Mouse (Mus musculus): Measurements from ENCODE around the gene Srp68. TPM values are rescaled to one million over a fixed set of nuclear protein-coding genes. Genes with fewer than 3 reads are reported as not detected.
A peak's percentile ranks its signal among the peaks of the same experiment; 100 is the strongest.

The Srp68 gene
- polyA plus RNA-seq, 1 experiment from 2014 or later = 53.0 TPM

- DNase-seq (ENCODE audit: low spot score) = no peak
- ATAC-seq (ENCODE audit: low FRiP score, low TSS enrichment) = no peak
- no peaks in the 10 kb centered on the region for H3K4me1 ChIP-seq (replicated peaks; ENCODE audit: control insufficient read depth, insufficient read depth)
- H3K4me2 ChIP-seq (replicated peaks; ENCODE audit: low read depth) = no peak overlapping the region
- no peak overlapping the region for H3K4me3 ChIP-seq (ENCODE audit: low read depth, low read length)
- no peaks in the 10 kb centered on the region for H3K27me3 ChIP-seq (ENCODE audit: control insufficient read depth, insufficient read depth, low read length)
- 39% methylated on average over 8 of the region's 8 CpGs for WGBS
- H3K36me3 ChIP-seq (ENCODE audit: control insufficient read depth, insufficient read depth, low read length) = peaks cover 11% of the 10 kb centered on the region
- H3K27ac ChIP-seq (replicated peaks) = peak overlapping the region; percentile 69
- H3K9ac ChIP-seq (ENCODE audit: low read length) = no peak overlapping the region
- TF ChIP-seq CTCF (IDR thresholded peaks at IDR 0.05; ENCODE audit: low read depth) = no peak
- no peak for TF ChIP-seq EP300 (optimal IDR thresholded peaks at IDR 0.05)
- no peaks in the 10 kb centered on the region for H3K9me3 ChIP-seq (ENCODE audit: control insufficient read depth, low read length)
These were observed 16.5 kb upstream of the Srp68 start for GRCm38 (mm10) chr11:116290556-116290955.

DNA sequence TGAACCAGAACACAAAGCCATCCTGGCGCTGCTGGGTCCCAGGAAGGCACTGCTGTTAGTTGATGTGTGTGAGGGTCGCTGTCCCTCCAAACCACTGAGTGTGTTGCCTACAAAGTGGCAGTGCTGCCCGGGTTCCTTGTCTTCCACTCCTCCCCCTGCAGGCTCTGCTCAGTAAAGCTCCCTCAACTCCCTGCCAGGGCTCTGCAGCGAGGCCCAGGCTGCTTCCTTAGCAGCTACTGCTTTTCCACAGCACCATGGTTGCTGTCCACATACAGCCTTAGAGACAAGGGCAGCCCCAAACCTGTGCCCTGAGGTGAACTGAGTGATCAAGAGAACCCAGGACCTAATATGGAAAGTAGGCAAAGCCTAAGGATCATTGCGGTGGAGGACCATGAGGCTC lies 13.3 kb upstream of the Srp68 start:
- no peak overlapping the region for H3K27ac ChIP-seq (replicated peaks)
- ATAC-seq (ENCODE audit: low FRiP score, low TSS enrichment) (no peak), DNase-seq (ENCODE audit: low spot score) (no peak)
- WGBS = 73% methylated on average over 5 of the region's 5 CpGs
- H3K27me3 ChIP-seq (ENCODE audit: control insufficient read depth, insufficient read depth, low read length) = peaks cover 9% of the 10 kb centered on the region; the same call in 1 of the 2 replicates
- no peaks in the 10 kb centered on the region for H3K4me1 ChIP-seq (replicated peaks; ENCODE audit: control insufficient read depth, insufficient read depth)
- TF ChIP-seq CTCF (IDR thresholded peaks at IDR 0.05; ENCODE audit: low read depth) (peak; percentile 30), EP300 (optimal IDR thresholded peaks at IDR 0.05) (no peak)
- peaks cover 11% of the 10 kb centered on the region for H3K36me3 ChIP-seq (ENCODE audit: control insufficient read depth, insufficient read depth, low read length)
- no peak overlapping the region for H3K4me2 ChIP-seq (replicated peaks; ENCODE audit: low read depth)
- H3K9ac ChIP-seq (ENCODE audit: low read length) = no peak overlapping the region
- no peak overlapping the region for H3K4me3 ChIP-seq (ENCODE audit: low read depth, low read length)
- H3K9me3 ChIP-seq (ENCODE audit: control insufficient read depth, low read length) = no peaks in the 10 kb centered on the region

GRCm38 (mm10) chr11:116285770-116286191 lies 11.8 kb upstream of the Srp68 start:
- TF ChIP-seq CTCF (IDR thresholded peaks at IDR 0.05; ENCODE audit: low read depth) (no peak), EP300 (optimal IDR thresholded peaks at IDR 0.05) (no peak)
- H3K27me3 ChIP-seq (ENCODE audit: control insufficient read depth, insufficient read depth, low read length) = peaks cover 13% of the 10 kb centered on the region; the same call in 1 of the 2 replicates
- H3K9ac ChIP-seq (ENCODE audit: low read length) = no peak overlapping the region
- WGBS = 43% methylated on average over 7 of the region's 7 CpGs
- H3K9me3 ChIP-seq (ENCODE audit: control insufficient read depth, low read length) = no peaks in the 10 kb centered on the region
- peak; percentile 24; the same call in 1 of the 2 replicates for ATAC-seq (ENCODE audit: low FRiP score, low TSS enrichment)
- DNase-seq (ENCODE audit: low spot score) = no peak
- H3K36me3 ChIP-seq (ENCODE audit: control insufficient read depth, insufficient read depth, low read length) = peaks cover 11% of the 10 kb centered on the region
- no peak overlapping the region for H3K4me2 ChIP-seq (replicated peaks; ENCODE audit: low read depth)
- no peaks in the 10 kb centered on the region for H3K4me1 ChIP-seq (replicated peaks; ENCODE audit: control insufficient read depth, insufficient read depth)
- no peak overlapping the region for H3K4me3 ChIP-seq (ENCODE audit: low read depth, low read length)
- H3K27ac ChIP-seq (replicated peaks) = no peak overlapping the region

- TF ChIP-seq CTCF (IDR thresholded peaks at IDR 0.05; ENCODE audit: low read depth) (no peak), EP300 (optimal IDR thresholded peaks at IDR 0.05) (no peak)
- DNase-seq (ENCODE audit: low spot score) (no peak), ATAC-seq (ENCODE audit: low FRiP score, low TSS enrichment) (no peak)
- peaks cover 13% of the 10 kb centered on the region; the same call in 1 of the 2 replicates for H3K27me3 ChIP-seq (ENCODE audit: control insufficient read depth, insufficient read depth, low read length)
- no peak overlapping the region for H3K27ac ChIP-seq (replicated peaks)
- no peak overlapping the region for H3K4me3 ChIP-seq (ENCODE audit: low read depth, low read length)
- no peak overlapping the region for H3K4me2 ChIP-seq (replicated peaks; ENCODE audit: low read depth)
- H3K9me3 ChIP-seq (ENCODE audit: control insufficient read depth, low read length) = no peaks in the 10 kb centered on the region
- H3K9ac ChIP-seq (ENCODE audit: low read length) = no peak overlapping the region
- 35% methylated on average over 6 of the region's 6 CpGs for WGBS
- peaks cover 5% of the 10 kb centered on the region for H3K36me3 ChIP-seq (ENCODE audit: control insufficient read depth, insufficient read depth, low read length)
- H3K4me1 ChIP-seq (replicated peaks; ENCODE audit: control insufficient read depth, insufficient read depth) = no peaks in the 10 kb centered on the region
These were observed 10.0 kb upstream of the Srp68 start for GRCm38 (mm10) chr11:116283982-116284381.

DNA sequence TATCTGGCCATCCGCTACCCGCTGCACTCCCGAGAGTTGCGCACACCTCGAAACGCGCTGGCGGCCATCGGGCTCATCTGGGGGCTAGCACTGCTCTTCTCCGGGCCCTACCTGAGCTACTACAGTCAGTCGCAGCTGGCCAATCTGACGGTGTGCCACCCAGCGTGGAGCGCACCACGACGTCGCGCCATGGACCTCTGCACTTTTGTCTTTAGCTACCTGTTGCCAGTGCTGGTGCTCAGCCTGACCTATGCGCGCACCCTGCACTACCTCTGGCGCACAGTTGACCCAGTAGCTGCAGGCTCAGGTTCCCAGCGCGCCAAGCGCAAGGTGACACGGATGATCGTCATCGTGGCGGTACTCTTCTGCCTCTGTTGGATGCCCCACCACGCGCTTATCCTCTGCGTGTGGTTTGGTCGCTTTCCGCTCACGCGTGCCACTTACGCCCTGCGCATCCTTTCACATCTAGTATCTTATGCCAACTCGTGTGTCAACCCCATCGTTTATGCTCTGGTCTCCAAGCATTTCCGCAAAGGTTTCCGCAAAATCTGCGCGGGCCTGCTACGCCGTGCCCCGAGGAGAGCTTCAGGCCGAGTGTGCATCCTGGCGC lies 9.0 kb upstream of the Srp68 start:
- H3K27me3 ChIP-seq (ENCODE audit: control insufficient read depth, insufficient read depth, low read length) = peaks cover 13% of the 10 kb centered on the region; the same call in 1 of the 2 replicates
- no peak overlapping the region for H3K27ac ChIP-seq (replicated peaks)
- no peak overlapping the region for H3K4me2 ChIP-seq (replicated peaks; ENCODE audit: low read depth)
- ATAC-seq (ENCODE audit: low FRiP score, low TSS enrichment) = no peak
- 13% methylated on average over 48 of the region's 48 CpGs for WGBS
- 0 out of 2 replicates have a peak overlapping the region, but pooled peaks have one; percentile 8 for H3K4me3 ChIP-seq (ENCODE audit: low read depth, low read length)
- TF ChIP-seq CTCF (IDR thresholded peaks at IDR 0.05; ENCODE audit: low read depth) (no peak), EP300 (optimal IDR thresholded peaks at IDR 0.05) (no peak)
- no peaks in the 10 kb centered on the region for H3K9me3 ChIP-seq (ENCODE audit: control insufficient read depth, low read length)
- no peak overlapping the region for H3K9ac ChIP-seq (ENCODE audit: low read length)
- no peaks in the 10 kb centered on the region for H3K4me1 ChIP-seq (replicated peaks; ENCODE audit: control insufficient read depth, insufficient read depth)
- no peak for DNase-seq (ENCODE audit: low spot score)
- H3K36me3 ChIP-seq (ENCODE audit: control insufficient read depth, insufficient read depth, low read length) = no peaks in the 10 kb centered on the region

DNA sequence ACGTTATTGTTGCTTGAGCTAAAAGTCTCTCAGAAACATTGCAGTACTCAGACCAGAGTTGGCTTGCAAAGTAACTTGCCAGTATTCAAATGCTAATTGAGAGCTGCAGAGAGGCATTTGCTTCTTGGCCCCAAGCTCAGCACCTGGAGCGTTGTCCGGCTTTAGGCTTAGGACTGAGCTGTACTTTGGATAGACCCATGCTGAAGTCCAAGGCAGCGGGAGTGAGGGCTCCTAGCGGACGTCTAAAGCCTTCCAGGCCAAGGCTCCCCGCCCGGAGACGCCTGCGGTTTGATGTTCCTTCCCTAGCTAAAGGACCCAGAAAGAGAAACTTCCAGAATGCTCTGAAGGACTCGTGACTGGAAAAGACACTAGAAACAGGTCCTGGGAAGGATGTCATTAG lies 8.1 kb upstream of the Srp68 start:
- no peaks in the 10 kb centered on the region for H3K4me1 ChIP-seq (replicated peaks; ENCODE audit: control insufficient read depth, insufficient read depth)
- no peak for ATAC-seq (ENCODE audit: low FRiP score, low TSS enrichment)
- 0 out of 2 replicates have a peak overlapping the region, but pooled peaks have one; percentile 37 for H3K4me3 ChIP-seq (ENCODE audit: low read depth, low read length)
- 4% methylated on average over 11 of the region's 11 CpGs for WGBS
- no peaks in the 10 kb centered on the region for H3K9me3 ChIP-seq (ENCODE audit: control insufficient read depth, low read length)
- H3K9ac ChIP-seq (ENCODE audit: low read length) = no peak overlapping the region
- TF ChIP-seq EP300 (optimal IDR thresholded peaks at IDR 0.05) (no peak), CTCF (IDR thresholded peaks at IDR 0.05; ENCODE audit: low read depth) (peak; percentile 54)
- H3K36me3 ChIP-seq (ENCODE audit: control insufficient read depth, insufficient read depth, low read length) = no peaks in the 10 kb centered on the region
- H3K27me3 ChIP-seq (ENCODE audit: control insufficient read depth, insufficient read depth, low read length) = peaks cover 13% of the 10 kb centered on the region; the same call in 1 of the 2 replicates
- DNase-seq (ENCODE audit: low spot score) = no peak
- no peak overlapping the region for H3K27ac ChIP-seq (replicated peaks)
- H3K4me2 ChIP-seq (replicated peaks; ENCODE audit: low read depth) = peak overlapping the region; percentile 55; the same call in 1 of the 2 replicates

Data from stomach, postnatal 0 days (tissue).